Mouse (Mus musculus): ENCODE results near the gene Elk3.
"Not testable (repeated sequence)": the region's sequence is repeated elsewhere in the genome, so short reads cannot be mapped to it uniquely, and the experiment has no call there.

Gene Elk3

DNA sequence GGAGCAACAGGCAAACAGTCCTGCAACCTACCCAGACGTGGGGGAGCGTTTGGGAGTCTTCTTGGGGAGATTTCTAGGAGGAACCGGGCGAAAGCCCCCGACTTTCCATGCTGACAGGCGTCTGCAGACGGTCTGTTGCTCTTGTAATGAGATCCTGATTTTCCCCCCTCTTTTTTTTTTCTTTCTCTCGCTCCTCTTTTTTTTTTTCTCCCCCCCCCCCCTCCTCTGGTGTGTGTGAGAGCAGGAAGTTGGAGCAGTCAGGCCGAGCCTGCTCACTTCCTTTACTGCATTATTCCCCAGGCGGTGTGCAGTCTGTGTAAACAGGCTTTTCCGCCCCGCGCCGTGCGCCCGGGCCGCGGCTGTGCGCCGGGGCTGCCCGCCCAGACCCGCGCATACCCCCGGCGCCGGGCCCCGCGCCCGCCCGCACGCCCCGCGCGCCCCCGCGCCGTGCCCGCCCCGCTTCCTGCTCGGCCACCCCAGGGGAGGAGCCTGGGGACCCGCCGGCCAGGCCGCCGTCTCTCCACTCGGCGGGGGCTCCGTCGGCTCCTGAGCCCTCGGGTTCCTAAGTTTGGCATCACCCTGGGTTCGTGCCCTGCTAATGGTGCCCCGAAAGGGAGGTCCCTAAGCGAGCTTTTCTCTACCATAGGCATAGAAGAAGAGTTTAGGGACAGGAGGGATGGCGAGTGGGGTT, at the start of gene Elk3:
TSS of gene Elk3 (minus strand) at position 415 of the 691 bp plus-strand sequence.
- CTCF ChIA-PET: interaction anchor here (0.5 to 0.7 kb wide), 2 partner anchors 136 to 461 kb away, joined by 3 read pairs; no protein-coding TSS in a partner anchor

DNA sequence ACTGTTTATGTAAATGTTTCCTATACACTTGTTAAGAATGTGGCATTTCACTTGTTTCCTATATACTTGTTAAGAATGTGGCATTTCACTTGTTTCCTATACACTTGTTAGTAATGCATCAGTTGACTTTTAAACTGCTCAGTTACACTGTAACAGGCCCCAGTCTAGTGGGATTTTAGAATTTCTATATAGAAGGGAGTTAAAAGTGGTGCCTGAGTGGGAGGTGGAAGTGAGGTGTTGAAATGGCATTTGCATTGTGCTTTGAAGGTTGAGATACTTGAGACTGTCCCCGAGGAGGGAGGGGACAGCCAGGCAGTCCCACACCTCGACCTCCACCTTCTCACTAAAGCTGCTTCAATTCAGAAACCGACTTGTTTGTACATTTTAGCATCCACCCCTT, 49.7 kb upstream of the Elk3 start:
- CTCF ChIA-PET: no interaction called here

DNA sequence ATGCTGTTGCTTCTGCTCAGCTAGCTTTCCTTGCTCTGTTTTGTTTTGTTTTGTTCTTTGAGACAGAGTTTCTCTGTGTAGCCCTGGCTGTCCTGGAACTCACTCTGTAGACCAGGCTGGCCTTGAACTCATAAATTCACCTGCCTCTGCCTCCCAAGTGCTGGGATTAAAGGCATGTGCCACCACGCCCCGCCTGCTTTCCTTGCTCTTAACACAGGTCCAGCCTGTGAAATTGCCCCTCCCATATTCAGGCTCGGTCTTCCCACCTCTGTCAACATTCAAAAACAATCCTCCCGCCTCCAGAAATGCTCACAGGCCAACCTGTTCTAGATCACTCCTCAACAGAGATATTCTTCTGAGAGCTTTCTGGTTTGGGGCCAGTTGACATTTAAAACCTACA, 49.3 kb upstream of the Elk3 start:
- CTCF ChIA-PET: not testable (repeated sequence)

- CTCF ChIA-PET: no interaction called here
Measured at GRCm38 (mm10) chr10:93359339-93359863, 48.5 kb upstream of the Elk3 start.

DNA sequence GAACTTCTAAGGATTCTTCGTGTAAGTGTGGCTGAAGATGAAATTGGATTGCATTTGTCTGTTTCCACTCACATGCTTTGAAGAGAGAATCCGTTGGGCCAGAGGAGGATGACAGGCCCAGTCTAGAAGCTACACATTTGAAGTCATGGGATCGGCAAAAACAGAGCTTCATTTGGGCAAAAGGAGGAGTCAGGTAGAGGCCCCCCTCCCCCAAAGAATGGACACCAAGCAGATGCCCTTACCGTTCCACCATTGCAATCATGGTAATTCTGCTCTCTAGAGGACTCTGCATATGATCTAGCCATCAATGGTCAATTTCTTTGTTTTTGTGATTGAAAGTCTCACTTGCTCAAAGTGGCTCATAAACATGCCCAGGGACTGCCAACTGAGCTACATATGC, 47.9 kb upstream of the Elk3 start:
- CTCF ChIA-PET: no interaction called here

- CTCF ChIA-PET: interaction anchor here (0.5 kb wide), 1 partner anchor 35 kb away, joined by 6 read pairs; no protein-coding TSS in a partner anchor
Measured at GRCm38 (mm10) chr10:93357162-93357561, 46.2 kb upstream of the Elk3 start.

DNA sequence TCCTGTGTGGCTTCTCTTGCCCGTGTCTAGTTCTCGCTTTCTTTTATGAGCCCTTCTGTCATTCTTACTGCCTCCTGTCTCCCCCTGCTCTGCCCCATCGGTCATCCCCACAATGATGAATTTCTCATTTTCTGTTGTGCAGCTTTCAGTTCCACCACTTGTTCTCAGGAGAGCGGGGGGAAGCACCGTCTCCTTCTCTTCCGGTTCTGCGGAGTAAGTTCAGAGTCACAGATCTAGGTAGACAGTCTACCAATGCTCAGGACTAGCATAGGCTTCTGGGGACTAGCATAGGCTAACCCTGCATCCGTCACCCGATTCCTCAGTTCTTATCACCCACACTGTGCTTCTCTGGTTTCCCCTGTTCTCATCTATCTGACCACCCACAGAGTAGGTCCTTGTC, 45.2 kb upstream of the Elk3 start:
- CTCF ChIA-PET: no interaction called here

GRCm38 (mm10) chr10:93355276-93355927, 44.5 kb upstream of the Elk3 start:
- CTCF ChIA-PET: no interaction called here

DNA sequence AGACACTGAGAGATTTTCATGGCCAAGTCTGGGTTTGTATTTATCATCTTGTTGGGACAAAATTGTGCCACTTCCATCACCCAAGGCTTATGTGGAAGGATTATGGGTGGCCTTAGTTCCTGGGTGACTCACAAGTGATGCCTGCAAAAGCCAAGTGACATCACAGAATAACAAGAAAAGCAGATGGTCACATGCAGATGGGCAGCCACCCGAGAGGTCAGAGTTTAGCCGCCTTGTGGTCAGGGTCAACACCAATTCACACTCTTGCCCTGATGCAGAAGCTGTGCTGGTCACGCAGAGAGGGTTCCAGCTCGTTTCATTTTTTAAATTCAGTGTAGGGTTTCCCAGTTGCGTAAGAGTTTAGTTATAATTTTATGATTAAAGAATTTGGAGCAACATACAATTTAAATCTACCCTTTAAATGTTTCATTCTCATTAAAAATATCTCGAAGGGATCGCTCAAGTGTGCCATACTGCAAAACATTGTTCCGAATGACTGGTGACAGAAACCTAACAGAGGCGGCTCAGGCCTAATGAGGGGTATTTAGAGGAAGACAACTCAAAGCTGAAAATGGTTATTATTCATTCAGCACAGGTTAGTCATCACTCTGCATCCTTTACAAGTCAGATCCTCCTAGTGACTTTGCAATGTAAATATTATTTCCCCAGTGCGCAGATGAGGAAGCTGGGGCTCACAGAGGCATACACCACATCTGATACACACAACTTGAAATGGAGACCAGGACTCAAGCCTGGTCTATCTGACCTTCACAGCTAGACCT, 42.8 kb upstream of the Elk3 start:
- CTCF ChIA-PET: interaction anchor here (0.6 to 1.3 kb wide), 3 partner anchors 17 to 1697 kb away, joined by 3 to 8 read pairs (median 3); no protein-coding TSS in a partner anchor

DNA sequence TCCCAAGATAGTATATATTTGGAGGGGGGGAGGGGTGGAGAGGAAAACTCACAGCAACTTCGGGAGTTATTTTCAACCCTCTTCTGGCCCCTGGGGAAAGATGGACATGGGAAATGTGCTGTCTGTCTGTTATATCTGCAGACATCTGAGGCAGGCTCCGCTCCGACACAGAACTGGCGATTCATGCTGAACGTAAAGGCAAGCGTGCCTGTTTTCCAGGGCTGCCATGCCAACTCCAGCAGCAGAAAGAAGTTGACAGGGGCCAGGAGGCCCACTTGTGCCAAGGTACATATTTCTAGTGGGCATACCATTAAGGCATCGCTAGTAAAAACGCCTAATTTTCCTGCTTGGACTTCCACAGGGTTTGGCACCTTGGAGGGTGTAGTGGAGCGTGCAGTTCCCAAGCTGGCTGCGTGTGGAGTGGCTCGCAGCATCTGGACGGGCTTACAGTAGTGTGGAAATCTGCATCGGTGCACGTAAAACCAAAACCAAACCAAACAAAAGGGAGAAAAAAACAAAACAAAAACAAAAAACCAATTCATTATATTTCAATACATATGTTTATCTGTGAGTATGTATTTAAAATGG, 37.1 kb upstream of the Elk3 start:
- CTCF ChIA-PET: interaction anchor here (0.6 kb wide), 1 partner anchor 27 kb away, joined by 3 read pairs; no protein-coding TSS in a partner anchor

- CTCF ChIA-PET: interaction anchor here (0.6 to 0.7 kb wide), 3 partner anchors 28 to 238 kb away, joined by 3 read pairs; no protein-coding TSS in a partner anchor
Measured at GRCm38 (mm10) chr10:93347387-93347786, 36.5 kb upstream of the Elk3 start.

- CTCF ChIA-PET: interaction anchor here (0.6 kb wide), 1 partner anchor 37 kb away, joined by 3 read pairs; no protein-coding TSS in a partner anchor
Measured at GRCm38 (mm10) chr10:93346208-93346936, 35.4 kb upstream of the Elk3 start.

- CTCF ChIA-PET: no interaction called here
Measured at GRCm38 (mm10) chr10:93345497-93345896, 34.6 kb upstream of the Elk3 start.

DNA sequence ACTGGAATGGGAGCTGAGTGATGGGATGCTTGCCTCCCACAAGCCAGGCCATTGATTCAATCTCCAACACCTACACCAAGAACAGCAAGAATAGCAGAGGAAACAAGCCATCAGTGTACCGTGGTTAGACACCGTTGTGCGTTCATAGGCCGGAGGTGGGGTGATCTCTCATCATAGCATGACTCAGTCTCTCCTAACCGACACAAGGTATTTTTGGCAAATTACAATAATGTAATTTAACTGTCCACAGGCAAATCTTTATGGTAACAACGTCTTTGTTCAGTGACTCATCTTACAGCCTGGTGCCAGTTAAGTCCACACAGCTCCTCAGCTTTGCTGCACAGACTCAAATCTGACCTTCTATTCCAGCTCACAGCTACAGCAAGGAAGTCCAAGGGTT, 32.5 kb upstream of the Elk3 start:
- CTCF ChIA-PET: interaction anchor here (0.7 kb wide), 2 partner anchors 32 to 59 kb away, joined by 3 to 6 read pairs; no protein-coding TSS in a partner anchor

DNA sequence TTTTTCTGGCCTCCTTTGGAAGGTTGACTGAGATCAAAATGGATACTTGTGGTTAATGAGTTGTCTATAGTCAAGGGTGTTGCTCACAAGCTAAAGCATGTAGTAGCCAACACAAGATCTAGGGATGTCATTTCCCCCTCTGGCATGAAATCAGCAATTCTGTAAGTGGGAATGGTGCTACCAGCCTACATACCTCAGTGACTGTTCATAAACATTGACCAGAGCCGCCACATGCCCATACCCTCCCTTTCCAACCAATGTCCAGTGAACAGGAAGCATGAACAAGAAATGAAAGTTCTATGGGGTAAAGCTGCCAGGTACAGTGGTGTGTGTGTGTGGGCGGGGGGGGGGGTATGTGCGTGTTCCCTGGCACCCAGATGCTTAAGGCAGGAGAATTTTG, 32.1 kb upstream of the Elk3 start:
- CTCF ChIA-PET: interaction anchor here (0.7 kb wide), 2 partner anchors 32 to 59 kb away, joined by 3 to 6 read pairs; no protein-coding TSS in a partner anchor

DNA sequence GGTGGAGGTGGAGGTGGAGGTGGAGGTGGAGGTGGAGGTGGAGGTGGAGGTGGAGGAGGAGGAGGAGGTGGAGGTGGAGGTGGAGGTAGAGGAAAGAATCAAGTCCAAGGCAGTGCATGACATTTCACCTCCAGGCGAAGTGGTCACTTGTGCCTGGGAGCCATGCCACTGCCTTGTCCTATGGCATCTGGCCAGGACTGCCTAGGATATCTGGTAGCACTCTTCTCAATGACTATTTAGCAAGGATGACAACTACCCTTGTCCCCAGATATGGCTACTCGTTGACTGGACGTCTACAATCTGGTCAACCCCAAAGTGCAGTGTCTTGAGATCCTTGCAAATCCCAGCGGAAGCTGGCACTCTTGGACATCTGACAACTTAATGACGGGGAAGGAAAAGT, 27.6 kb upstream of the Elk3 start:
- CTCF ChIA-PET: no interaction called here

- CTCF ChIA-PET: interaction anchor here (0.8 to 0.9 kb wide), 2 partner anchors 18 to 258 kb away, joined by 3 to 5 read pairs; no protein-coding TSS in a partner anchor
Measured at GRCm38 (mm10) chr10:93336462-93336931, 25.6 kb upstream of the Elk3 start.

GRCm38 (mm10) chr10:93335828-93336461, 25.0 kb upstream of the Elk3 start:
- CTCF ChIA-PET: interaction anchor here (0.8 to 1.4 kb wide), 3 partner anchors 13 to 259 kb away, joined by 3 to 5 read pairs (median 5); no protein-coding TSS in a partner anchor

DNA sequence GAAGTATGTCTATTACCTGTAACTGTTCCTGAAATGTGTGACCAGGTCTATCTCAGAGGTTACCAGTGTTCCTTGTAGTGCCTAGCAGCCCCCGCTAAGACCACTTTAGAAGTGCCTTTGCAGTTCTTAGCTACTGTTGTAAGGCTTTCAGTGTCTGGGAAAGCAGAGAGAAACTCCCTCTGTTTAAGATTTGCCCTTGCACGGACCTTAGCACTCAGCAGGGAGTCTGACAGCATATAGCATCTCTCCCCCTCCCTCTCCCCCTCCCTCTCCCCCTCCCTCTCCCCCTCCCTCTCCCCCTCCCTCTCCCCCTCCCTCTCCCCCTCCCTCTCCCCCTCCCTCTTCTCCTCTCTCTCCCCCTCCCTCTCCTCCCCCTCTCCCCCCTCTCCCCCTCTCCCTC, 24.1 kb upstream of the Elk3 start:
- CTCF ChIA-PET: interaction anchor here (0.6 to 1.4 kb wide), 2 partner anchors 14 to 1307 kb away, joined by 3 to 5 read pairs; no protein-coding TSS in a partner anchor

DNA sequence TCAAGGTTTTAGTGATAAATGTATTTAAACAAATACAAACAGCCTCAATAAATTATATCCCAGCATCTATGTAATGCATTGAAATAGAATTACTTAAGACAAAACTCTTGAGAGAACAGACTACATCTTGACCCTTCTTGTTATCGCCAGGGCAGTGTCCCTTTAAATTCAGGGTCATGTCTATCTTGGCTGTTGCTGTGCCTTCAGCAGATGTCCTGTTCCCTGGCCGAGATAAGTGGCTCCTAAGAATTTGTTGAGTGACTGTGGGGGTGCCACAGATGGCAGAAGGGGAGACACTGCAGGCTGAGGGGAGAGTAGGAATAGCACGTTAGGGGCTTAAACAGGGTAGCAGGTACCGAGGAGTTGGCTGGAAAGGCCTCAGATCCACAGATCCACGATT, 22.3 kb upstream of the Elk3 start:
- CTCF ChIA-PET: no interaction called here
